Mouse (Mus musculus): ENCODE measurements around the gene Tcp11l1. TPM values are rescaled to one million over a fixed set of nuclear protein-coding genes. Genes with fewer than 3 reads are reported as not detected.

The Tcp11l1 gene
- polyA plus RNA-seq, 1 experiment from 2014 or later = 52.2 TPM

DNA sequence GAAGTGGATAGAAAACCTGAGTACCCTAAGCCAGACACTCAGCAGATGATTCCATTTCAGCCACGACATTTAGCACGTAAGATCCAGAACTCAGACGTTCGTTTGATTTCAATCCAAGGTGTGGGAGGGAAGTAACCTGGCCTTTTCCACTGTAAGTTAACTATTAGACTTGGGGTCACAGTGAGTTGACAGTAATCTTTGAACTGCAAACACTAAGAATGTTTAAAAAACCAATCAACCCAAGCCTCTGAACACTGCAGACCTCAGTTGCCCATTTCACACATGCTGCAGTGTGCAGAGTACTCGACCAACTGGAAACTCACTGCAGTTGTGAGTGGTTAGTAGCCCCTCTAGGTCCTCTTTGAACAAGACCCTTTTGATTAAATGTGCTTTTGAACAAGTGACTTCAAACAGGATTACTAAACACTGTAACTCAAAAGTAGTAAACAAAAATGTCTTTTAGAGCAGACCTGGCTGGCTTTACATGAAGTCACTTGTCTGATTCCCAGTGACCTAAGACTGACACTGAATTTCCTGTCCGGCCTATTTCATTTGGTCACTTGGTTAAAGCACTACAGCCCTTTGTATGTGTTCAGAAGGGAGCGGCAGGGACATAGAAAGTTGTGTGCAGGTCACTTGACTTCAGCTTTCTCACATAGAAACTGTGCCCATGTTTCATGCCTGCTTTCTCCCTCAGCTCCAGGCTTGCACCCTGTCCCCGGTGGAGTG, 48.4 kb downstream of the Tcp11l1 start:
- Histone ChIP-seq H3K4me3 (no peak overlapping the region), H3K27me3 (replicated peaks; ENCODE audit: low read depth, poor library complexity, severe bottlenecking) (no peaks in the 10 kb centered on the region), H3K4me1 (no peaks in the 10 kb centered on the region), H3K36me3 (replicated peaks) (peaks cover 85% of the 10 kb centered on the region), H3K9me3 (no peaks in the 10 kb centered on the region), H3K27ac (replicated peaks) (no peak overlapping the region)
- 92% methylated on average over 8 of the region's 8 CpGs for WGBS
- no peak for DNase-seq (ENCODE audit: low spot score)

DNA sequence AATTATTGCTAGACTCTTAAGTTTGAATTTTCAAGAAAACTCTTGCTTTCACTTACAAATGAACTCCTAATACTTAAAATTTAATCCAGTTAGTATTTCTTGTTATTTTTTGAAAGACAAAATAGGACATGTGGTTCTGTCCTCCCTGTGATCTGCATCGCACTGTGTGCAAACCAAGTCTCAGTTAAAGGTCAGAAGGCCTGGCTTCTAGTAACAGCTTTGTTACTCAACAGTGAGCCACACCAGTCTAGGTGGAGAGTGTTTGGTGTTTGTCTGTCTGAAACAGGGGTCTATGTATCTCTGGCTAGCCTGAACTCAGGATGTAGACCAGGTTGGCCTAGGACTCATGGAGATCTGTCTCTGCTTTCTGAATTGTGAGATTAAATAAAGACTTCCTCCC, 53.3 kb downstream of the Tcp11l1 start:
- DNase-seq (ENCODE audit: low spot score) = no peak
- no peak overlapping the region for H3K4me3 ChIP-seq
- no peaks in the 10 kb centered on the region for H3K9me3 ChIP-seq
- peaks cover 95% of the 10 kb centered on the region for H3K36me3 ChIP-seq (replicated peaks)
- H3K27me3 ChIP-seq (replicated peaks; ENCODE audit: low read depth, poor library complexity, severe bottlenecking) = no peaks in the 10 kb centered on the region
- WGBS = 88% methylated on average over 1 of the region's 1 CpGs
- no peak overlapping the region for H3K27ac ChIP-seq (replicated peaks)
- H3K4me1 ChIP-seq = no peaks in the 10 kb centered on the region

DNA sequence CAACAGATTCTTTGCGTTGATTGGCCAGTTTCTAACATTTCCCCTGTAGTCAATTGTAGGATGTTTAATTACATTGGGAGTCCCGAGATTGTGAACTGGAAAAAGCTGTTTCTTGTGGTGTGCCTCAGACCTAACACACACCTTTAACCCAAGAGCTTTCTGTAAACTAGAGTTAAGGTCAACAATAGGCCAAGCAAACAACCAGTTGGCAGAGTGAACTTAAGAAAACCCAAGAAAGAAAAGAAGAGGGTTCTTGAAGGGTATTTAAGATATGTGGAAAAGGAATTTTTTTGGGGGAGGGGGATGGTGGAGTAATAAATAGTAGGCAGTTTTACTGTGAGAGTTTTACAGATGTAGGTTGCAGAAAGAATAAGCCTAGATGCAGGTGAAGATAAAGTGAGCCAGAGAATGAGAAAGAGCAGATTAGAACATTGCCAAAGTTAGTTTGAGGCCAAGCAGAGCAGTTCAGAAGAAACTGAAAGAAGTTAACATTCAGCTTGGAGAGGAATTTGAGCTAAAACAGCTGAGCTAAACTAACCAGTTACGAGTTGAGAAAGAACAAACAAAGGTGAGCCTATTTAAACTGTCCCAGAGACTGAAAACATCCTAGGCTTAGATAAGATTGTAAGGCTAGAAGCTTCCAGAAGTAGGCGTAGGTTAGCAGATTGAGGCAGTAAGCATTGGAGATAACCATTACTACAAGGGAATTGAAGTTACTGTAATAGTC, 95.8 kb downstream of the Tcp11l1 start:
- H3K4me1 ChIP-seq = no peaks in the 10 kb centered on the region
- no peaks in the 10 kb centered on the region for H3K9me3 ChIP-seq
- no peak overlapping the region for H3K4me3 ChIP-seq
- no peaks in the 10 kb centered on the region for H3K27me3 ChIP-seq (replicated peaks; ENCODE audit: low read depth, poor library complexity, severe bottlenecking)
- H3K36me3 ChIP-seq (replicated peaks) = peaks cover 47% of the 10 kb centered on the region
- H3K27ac ChIP-seq (replicated peaks) = no peak overlapping the region
- DNase-seq (ENCODE audit: low spot score) = no peak
- WGBS = 90% methylated on average over 4 of the region's 4 CpGs

DNA sequence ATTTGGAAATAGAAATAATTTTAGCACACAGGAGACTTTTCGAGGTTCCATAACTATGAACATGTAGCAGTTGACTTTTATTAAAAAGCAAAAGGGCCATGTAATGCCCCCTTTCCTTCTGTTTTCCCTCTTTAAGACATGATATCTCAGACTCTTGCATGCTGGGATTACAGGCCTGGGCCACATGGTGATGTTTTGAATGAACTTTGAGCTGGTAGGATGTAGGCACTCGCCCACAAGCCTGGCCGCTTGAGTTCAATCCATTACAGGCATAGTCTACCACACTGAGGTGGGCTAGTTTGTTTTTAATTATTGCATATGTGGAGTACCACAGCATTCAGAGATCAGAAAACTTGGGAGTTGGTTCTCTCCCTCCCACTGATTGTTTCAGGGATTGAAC, 97.2 kb downstream of the Tcp11l1 start:
- Histone ChIP-seq H3K27ac (replicated peaks) (no peak overlapping the region), H3K36me3 (replicated peaks) (peaks cover 61% of the 10 kb centered on the region), H3K4me1 (no peaks in the 10 kb centered on the region), H3K9me3 (no peaks in the 10 kb centered on the region), H3K27me3 (replicated peaks; ENCODE audit: low read depth, poor library complexity, severe bottlenecking) (no peaks in the 10 kb centered on the region), H3K4me3 (no peak overlapping the region)
- WGBS = 96% methylated on average over 3 of the region's 3 CpGs
- DNase-seq (ENCODE audit: low spot score) = no peak

Other genes with a start within 250 kb of the Tcp11l1 start
- 9.5 and 10.6 TPM in 2 replicates for gene Hipk3, start 217.7 kb downstream of the Tcp11l1 start, polyA plus RNA-seq (2016; fragmentation: Nextera tagmentation; extraction: Ambion mirVana)
- gene Cstf3, start 121.6 kb downstream of the Tcp11l1 start, polyA plus RNA-seq (2016; fragmentation: Nextera tagmentation; extraction: Ambion mirVana) = 94.8 and 97.0 TPM in 2 replicates
- gene Pin1rt1, start 4.2 kb upstream of the Tcp11l1 start, polyA plus RNA-seq (2016; fragmentation: Nextera tagmentation; extraction: Ambion mirVana) = 0.16 TPM in 1 of 2 replicates, not detected in the other
- 2.5 and 2.8 TPM in 2 replicates for gene Depdc7, start 30.7 kb upstream of the Tcp11l1 start, polyA plus RNA-seq (2016; fragmentation: Nextera tagmentation; extraction: Ambion mirVana)
- gene Qser1, start 104.6 kb upstream of the Tcp11l1 start, polyA plus RNA-seq (2016; fragmentation: Nextera tagmentation; extraction: Ambion mirVana) = 12.2 and 12.6 TPM in 2 replicates
- gene Prrg4, start 137.7 kb upstream of the Tcp11l1 start, polyA plus RNA-seq (2016; fragmentation: Nextera tagmentation; extraction: Ambion mirVana) = 1.2 and 1.4 TPM in 2 replicates
- gene Ccdc73, start 155.6 kb upstream of the Tcp11l1 start, polyA plus RNA-seq (2016; fragmentation: Nextera tagmentation; extraction: Ambion mirVana) = 3.3 and 6.3 TPM in 2 replicates